Mouse (Mus musculus): Measurements from ENCODE around the gene Arntl. TPM values are rescaled to one million over a fixed set of nuclear protein-coding genes. Genes with fewer than 3 reads are reported as not detected.

The Arntl gene
- 10 to 100 TPM; 11.8 to 13.1 TPM for total RNA-seq (2021)
- long read RNA-seq, experiment 1, partial matches to known transcripts: 1 of 14 reads
- long read RNA-seq, experiment 1, other reads (novel, unspliced or antisense): 9 of 14 reads
- long read RNA-seq, experiment 2, transcript Arntl-201 (20 exons, 2,908 nt): major isoform, 5 of 10 reads
- long read RNA-seq, experiment 2, partial matches to known transcripts: 0 of 10 reads
- long read RNA-seq, experiment 2, other reads (novel, unspliced or antisense): 5 of 10 reads

- DNase-seq: peak; percentile 97
- intact Hi-C loops (cut with DNase I; ENCODE audit: low total_unique reads): no loop called here
Observed at GRCm38 (mm10) chr7:113206644-113207470, at the start of gene Arntl. Arntl (plus strand) TSS chr7:113207465.

GRCm38 (mm10) chr7:113161077-113161698 lies 46.1 kb upstream of the Arntl start:
- intact Hi-C loops (cut with DNase I; ENCODE audit: low total_unique reads): no loop called here
- DNase-seq: no peak

GRCm38 (mm10) chr7:113164719-113165118 lies 42.5 kb upstream of the Arntl start:
- DNase-seq: no peak
- intact Hi-C loops (cut with DNase I; ENCODE audit: low total_unique reads): no loop called here

- DNase-seq: no peak
- intact Hi-C loops (cut with DNase I; ENCODE audit: low total_unique reads): loop anchor here (1.0 kb wide), 1 partner anchor 19 kb away; no protein-coding TSS in a partner anchor
Observed at GRCm38 (mm10) chr7:113167092-113167491, 40.2 kb upstream of the Arntl start.

- no peak for DNase-seq
- intact Hi-C loops (cut with DNase I; ENCODE audit: low total_unique reads): no loop called here
Observed at GRCm38 (mm10) chr7:113168609-113169008, 38.7 kb upstream of the Arntl start.

GRCm38 (mm10) chr7:113172425-113172824 lies 34.8 kb upstream of the Arntl start:
- DNase-seq: no peak
- intact Hi-C loops (cut with DNase I; ENCODE audit: low total_unique reads): no loop called here

GRCm38 (mm10) chr7:113175481-113175880 lies 31.8 kb upstream of the Arntl start:
- intact Hi-C loops (cut with DNase I; ENCODE audit: low total_unique reads): no loop called here
- no peak for DNase-seq

GRCm38 (mm10) chr7:113178073-113178472 lies 29.2 kb upstream of the Arntl start:
- DNase-seq: no peak
- intact Hi-C loops (cut with DNase I; ENCODE audit: low total_unique reads): no loop called here

- intact Hi-C loops (cut with DNase I; ENCODE audit: low total_unique reads): no loop called here
- no peak for DNase-seq
Observed at GRCm38 (mm10) chr7:113183787-113184186, 23.5 kb upstream of the Arntl start.

GRCm38 (mm10) chr7:113185056-113185455 lies 22.2 kb upstream of the Arntl start:
- intact Hi-C loops (cut with DNase I; ENCODE audit: low total_unique reads): no loop called here
- DNase-seq: no peak

- intact Hi-C loops (cut with DNase I; ENCODE audit: low total_unique reads): no loop called here
- no peak for DNase-seq
Observed at GRCm38 (mm10) chr7:113186041-113186800, 21.0 kb upstream of the Arntl start.

GRCm38 (mm10) chr7:113188091-113188490 lies 19.2 kb upstream of the Arntl start:
- DNase-seq: no peak

GRCm38 (mm10) chr7:113188566-113188965 lies 18.7 kb upstream of the Arntl start:
- intact Hi-C loops (cut with DNase I; ENCODE audit: low total_unique reads): no loop called here
- no peak for DNase-seq

More at GRCm38 (mm10) chr7:113188091-113188490, 19.2 kb upstream of the Arntl start:
- intact Hi-C loops (cut with DNase I; ENCODE audit: low total_unique reads): no loop called here

- intact Hi-C loops (cut with DNase I; ENCODE audit: low total_unique reads): loop anchor here (10.0 kb wide), 1 partner anchor 73 kb away; no protein-coding TSS in a partner anchor
- no peak for DNase-seq
Observed at GRCm38 (mm10) chr7:113191787-113192186, 15.5 kb upstream of the Arntl start.

- intact Hi-C loops (cut with DNase I; ENCODE audit: low total_unique reads): loop anchor here (10.0 kb wide), 1 partner anchor 72 kb away; no protein-coding TSS in a partner anchor
- no peak for DNase-seq
Observed at GRCm38 (mm10) chr7:113192714-113193365, 14.4 kb upstream of the Arntl start.

GRCm38 (mm10) chr7:113193872-113194271 lies 13.4 kb upstream of the Arntl start:
- DNase-seq: no peak
- intact Hi-C loops (cut with DNase I; ENCODE audit: low total_unique reads): loop anchor here (10.0 kb wide), 1 partner anchor 71 kb away; no protein-coding TSS in a partner anchor

GRCm38 (mm10) chr7:113195271-113195670 lies 12.0 kb upstream of the Arntl start:
- intact Hi-C loops (cut with DNase I; ENCODE audit: low total_unique reads): loop anchor here (10.0 kb wide), 1 partner anchor 70 kb away; no protein-coding TSS in a partner anchor
- DNase-seq: no peak

- intact Hi-C loops (cut with DNase I; ENCODE audit: low total_unique reads): loop anchor here (10.0 kb wide), 1 partner anchor 69 kb away; no protein-coding TSS in a partner anchor
- DNase-seq: no peak
Observed at GRCm38 (mm10) chr7:113196171-113196570, 11.1 kb upstream of the Arntl start.
